Mouse (Mus musculus) left cerebral cortex, adult 2 months (tissue): ENCODE data around the gene Gm33815. TPM values are rescaled to one million over a fixed set of nuclear protein-coding genes. Genes with fewer than 3 reads are reported as not detected.
"Not testable (repeated sequence)": the region's sequence is repeated elsewhere in the genome, so short reads cannot be mapped to it uniquely, and the experiment has no call there.

Experiments
- DNase-seq, 2 experiments: peaks; one replicate each; pipeline ENCODE4 v3.0.0; 2021 to 2022; ENCODE audit warnings: low spot score in 2 of 2, mixed read lengths in 1 of 2; ENCODE audit errors: extremely low spot score in 1 of 2
- H3K27ac ChIP-seq: fragments of 200-600 bp; 2 replicates; pipeline ENCODE4 v1.8.1; 2022
- H3K4me3 ChIP-seq: fragments of 200-600 bp; 2 replicates; pipeline ENCODE4 v1.8.1; 2022
- intact Hi-C: fragments of 180-260 bp; cut with DNase I; formaldehyde crosslinking; loops from one replicate; pipeline ENCODE4 v1.15.1; 2025
- long read RNA-seq, 2 experiments: library from polyadenylated mRNA; stranded (forward); transcript quantifications; one replicate each; pipeline ENCODE4 v2.0.0; 2021; ENCODE audit warnings: borderline mapping rate in 2 of 2
- total RNA-seq, 2 experiments: library from RNA; stranded (reverse); gene quantifications; 2 replicates each; pipeline ENCODE4 v1.2.3; 2021

The Gm33815 gene
- not detected for total RNA-seq
- long read RNA-seq, experiment 1: 0 reads
- long read RNA-seq, experiment 2: 0 reads

- DNase-seq, intact Hi-C loops, H3K4me3 ChIP-seq, H3K27ac ChIP-seq: not testable (repeated sequence)
Measured at GRCm38 (mm10) chrY:69320832-69321231, at the start of gene Gm33815. Gm33815 (plus strand) TSS chrY:69321132.
